Mouse (Mus musculus): ENCODE data around the gene Dap. TPM values are rescaled to one million over a fixed set of nuclear protein-coding genes. Genes with fewer than 3 reads are reported as not detected.

Gene Dap
- total and polyA plus RNA-seq, 2 experiments, result 53.6 to 156 TPM

GRCm38 (mm10) chr15:31299258-31299917 lies 75.3 kb downstream of the Dap start:
- DNase-seq (ENCODE audit: extremely low read depth, low read depth, low spot score), result no peak
- H3K9ac ChIP-seq (ENCODE audit: low read depth, low read length), result no peak overlapping the region
- H3K4me3 ChIP-seq (ENCODE audit: insufficient read depth, low read depth, low read length), result no peak overlapping the region
- TF ChIP-seq CTCF (IDR thresholded peaks at IDR 0.05; ENCODE audit: low read depth, low read length) (no peak), POLR2A (IDR thresholded peaks at IDR 0.05; ENCODE audit: extremely low read depth, insufficient read depth, low read length) (no peak)
- no peaks in the 10 kb centered on the region for H3K4me1 ChIP-seq (ENCODE audit: control insufficient read depth, insufficient read depth, low read length)
- no peaks in the 10 kb centered on the region for H3K79me2 ChIP-seq (ENCODE audit: control insufficient read depth, insufficient read depth, low read length)
- peaks cover 8% of the 10 kb centered on the region; the same call in 1 of the 2 replicates for H3K36me3 ChIP-seq (ENCODE audit: control insufficient read depth, insufficient read depth, low read length)
- 79% methylated on average over 6 of the region's 6 CpGs for WGBS
- no peak overlapping the region for H3K27ac ChIP-seq (replicated peaks; ENCODE audit: insufficient read depth, low read depth, low read length)
- no peaks in the 10 kb centered on the region for H3K27me3 ChIP-seq (ENCODE audit: control insufficient read depth, insufficient read depth, low read length)

DNA sequence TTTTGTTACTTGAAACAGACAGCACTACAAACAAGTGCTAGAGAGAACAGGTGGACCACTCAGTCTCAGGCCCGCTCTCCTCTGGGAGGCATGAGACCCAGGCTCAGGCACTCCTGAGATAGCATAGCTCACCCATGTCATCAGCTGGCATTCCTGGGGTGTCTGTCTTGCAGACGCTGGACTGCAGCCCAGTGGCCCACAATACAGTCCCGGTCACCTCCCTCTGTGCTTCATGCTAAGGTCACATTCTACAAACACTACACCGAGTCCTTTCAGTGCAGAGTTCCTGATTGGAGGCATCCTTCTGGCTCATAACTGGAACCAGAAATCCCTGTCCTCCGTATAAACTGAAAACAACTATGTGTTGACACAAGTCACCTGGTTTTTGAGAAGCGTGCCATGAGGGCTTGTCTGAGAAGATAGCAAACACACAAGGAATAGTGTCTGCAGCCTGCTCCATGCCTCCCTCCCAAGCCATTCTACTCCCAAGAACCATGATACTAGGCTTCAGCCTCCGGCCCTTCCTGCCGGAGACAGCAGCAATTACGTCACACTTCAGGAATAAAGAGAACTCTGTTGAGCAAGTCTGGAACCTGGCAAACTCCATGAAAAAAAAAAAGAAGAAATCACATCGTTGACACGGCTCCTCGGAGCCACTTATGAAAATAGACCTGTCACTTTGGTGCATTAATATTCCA lies 78.3 kb downstream of the Dap start:
- no peak overlapping the region for H3K4me3 ChIP-seq (ENCODE audit: insufficient read depth, low read depth, low read length)
- TF ChIP-seq CTCF (IDR thresholded peaks at IDR 0.05; ENCODE audit: low read depth, low read length) (no peak), POLR2A (IDR thresholded peaks at IDR 0.05; ENCODE audit: extremely low read depth, insufficient read depth, low read length) (no peak)
- H3K27me3 ChIP-seq (ENCODE audit: control insufficient read depth, insufficient read depth, low read length), result no peaks in the 10 kb centered on the region
- peaks cover 2% of the 10 kb centered on the region; the same call in 1 of the 2 replicates for H3K36me3 ChIP-seq (ENCODE audit: control insufficient read depth, insufficient read depth, low read length)
- DNase-seq (ENCODE audit: extremely low read depth, low read depth, low spot score), result peak; percentile 24
- no peak overlapping the region for H3K9ac ChIP-seq (ENCODE audit: low read depth, low read length)
- H3K4me1 ChIP-seq (ENCODE audit: control insufficient read depth, insufficient read depth, low read length), result no peaks in the 10 kb centered on the region
- WGBS, result 25% methylated on average over 12 of the region's 12 CpGs
- H3K79me2 ChIP-seq (ENCODE audit: control insufficient read depth, insufficient read depth, low read length), result no peaks in the 10 kb centered on the region; the same call in 1 of the 2 replicates
- H3K27ac ChIP-seq (replicated peaks; ENCODE audit: insufficient read depth, low read depth, low read length), result no peak overlapping the region

- no peak overlapping the region for H3K27ac ChIP-seq (replicated peaks; ENCODE audit: insufficient read depth, low read depth, low read length)
- no peaks in the 10 kb centered on the region for H3K4me1 ChIP-seq (ENCODE audit: control insufficient read depth, insufficient read depth, low read length)
- no peak for DNase-seq (ENCODE audit: extremely low read depth, low read depth, low spot score)
- H3K9ac ChIP-seq (ENCODE audit: low read depth, low read length), result no peak overlapping the region
- WGBS, result 92% methylated on average over 3 of the region's 3 CpGs
- no peaks in the 10 kb centered on the region; the same call in 1 of the 2 replicates for H3K79me2 ChIP-seq (ENCODE audit: control insufficient read depth, insufficient read depth, low read length)
- H3K4me3 ChIP-seq (ENCODE audit: insufficient read depth, low read depth, low read length), result no peak overlapping the region
- TF ChIP-seq POLR2A (IDR thresholded peaks at IDR 0.05; ENCODE audit: extremely low read depth, insufficient read depth, low read length) (no peak), CTCF (IDR thresholded peaks at IDR 0.05; ENCODE audit: low read depth, low read length) (no peak)
- H3K36me3 ChIP-seq (ENCODE audit: control insufficient read depth, insufficient read depth, low read length), result no peaks in the 10 kb centered on the region; the same call in 1 of the 2 replicates
- no peaks in the 10 kb centered on the region for H3K27me3 ChIP-seq (ENCODE audit: control insufficient read depth, insufficient read depth, low read length)
These were observed 80.2 kb downstream of the Dap start for GRCm38 (mm10) chr15:31304302-31304701.

DNA sequence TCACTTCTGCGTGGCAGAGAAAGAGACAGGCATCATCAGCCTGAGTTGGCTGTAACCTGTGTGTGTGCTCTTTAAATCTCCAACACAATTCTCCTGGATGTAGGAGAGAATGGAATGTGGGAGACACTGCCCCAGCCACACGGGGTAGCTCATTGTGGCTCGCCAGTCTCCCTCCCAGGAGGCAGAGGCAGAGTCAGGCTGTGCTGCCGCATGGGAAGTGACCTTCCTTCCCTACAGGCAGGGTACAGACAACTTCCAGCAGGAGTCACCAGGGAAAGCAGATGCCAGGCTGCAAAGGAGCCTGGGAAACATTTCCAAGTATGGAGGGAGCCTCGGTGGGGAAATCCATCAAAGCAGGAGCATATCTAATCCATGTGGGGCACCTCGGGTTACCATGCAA lies 81.1 kb downstream of the Dap start:
- no peak overlapping the region for H3K27ac ChIP-seq (replicated peaks; ENCODE audit: insufficient read depth, low read depth, low read length)
- TF ChIP-seq CTCF (IDR thresholded peaks at IDR 0.05; ENCODE audit: low read depth, low read length) (no peak), POLR2A (IDR thresholded peaks at IDR 0.05; ENCODE audit: extremely low read depth, insufficient read depth, low read length) (no peak)
- no peak overlapping the region for H3K9ac ChIP-seq (ENCODE audit: low read depth, low read length)
- no peak overlapping the region for H3K4me3 ChIP-seq (ENCODE audit: insufficient read depth, low read depth, low read length)
- H3K4me1 ChIP-seq (ENCODE audit: control insufficient read depth, insufficient read depth, low read length), result no peaks in the 10 kb centered on the region
- H3K79me2 ChIP-seq (ENCODE audit: control insufficient read depth, insufficient read depth, low read length), result no peaks in the 10 kb centered on the region; the same call in 1 of the 2 replicates
- H3K36me3 ChIP-seq (ENCODE audit: control insufficient read depth, insufficient read depth, low read length), result no peaks in the 10 kb centered on the region; the same call in 1 of the 2 replicates
- DNase-seq (ENCODE audit: extremely low read depth, low read depth, low spot score), result no peak
- H3K27me3 ChIP-seq (ENCODE audit: control insufficient read depth, insufficient read depth, low read length), result no peaks in the 10 kb centered on the region
- 74% methylated on average over 6 of the region's 6 CpGs for WGBS

- no peaks in the 10 kb centered on the region; the same call in 1 of the 2 replicates for H3K36me3 ChIP-seq (ENCODE audit: control insufficient read depth, insufficient read depth, low read length)
- no peak for DNase-seq (ENCODE audit: extremely low read depth, low read depth, low spot score)
- no peaks in the 10 kb centered on the region; the same call in 1 of the 2 replicates for H3K79me2 ChIP-seq (ENCODE audit: control insufficient read depth, insufficient read depth, low read length)
- no peak overlapping the region for H3K9ac ChIP-seq (ENCODE audit: low read depth, low read length)
- no peak for TF ChIP-seq POLR2A (IDR thresholded peaks at IDR 0.05; ENCODE audit: extremely low read depth, insufficient read depth, low read length)
- TF ChIP-seq CTCF (IDR thresholded peaks at IDR 0.05; ENCODE audit: low read depth, low read length), result no peak
- WGBS, result 82% methylated on average over 4 of the region's 4 CpGs
- no peak overlapping the region for H3K4me3 ChIP-seq (ENCODE audit: insufficient read depth, low read depth, low read length)
- H3K4me1 ChIP-seq (ENCODE audit: control insufficient read depth, insufficient read depth, low read length), result no peaks in the 10 kb centered on the region; the same call in 1 of the 2 replicates
- no peak overlapping the region for H3K27ac ChIP-seq (replicated peaks; ENCODE audit: insufficient read depth, low read depth, low read length)
- no peaks in the 10 kb centered on the region for H3K27me3 ChIP-seq (ENCODE audit: control insufficient read depth, insufficient read depth, low read length)
These were observed 82.6 kb downstream of the Dap start for GRCm38 (mm10) chr15:31306726-31307125.

Measured in liver, adult 2 months (tissue).